Comparison of ENCODE assay signal across 10 mouse cellular contexts in the genomic region with DNA sequence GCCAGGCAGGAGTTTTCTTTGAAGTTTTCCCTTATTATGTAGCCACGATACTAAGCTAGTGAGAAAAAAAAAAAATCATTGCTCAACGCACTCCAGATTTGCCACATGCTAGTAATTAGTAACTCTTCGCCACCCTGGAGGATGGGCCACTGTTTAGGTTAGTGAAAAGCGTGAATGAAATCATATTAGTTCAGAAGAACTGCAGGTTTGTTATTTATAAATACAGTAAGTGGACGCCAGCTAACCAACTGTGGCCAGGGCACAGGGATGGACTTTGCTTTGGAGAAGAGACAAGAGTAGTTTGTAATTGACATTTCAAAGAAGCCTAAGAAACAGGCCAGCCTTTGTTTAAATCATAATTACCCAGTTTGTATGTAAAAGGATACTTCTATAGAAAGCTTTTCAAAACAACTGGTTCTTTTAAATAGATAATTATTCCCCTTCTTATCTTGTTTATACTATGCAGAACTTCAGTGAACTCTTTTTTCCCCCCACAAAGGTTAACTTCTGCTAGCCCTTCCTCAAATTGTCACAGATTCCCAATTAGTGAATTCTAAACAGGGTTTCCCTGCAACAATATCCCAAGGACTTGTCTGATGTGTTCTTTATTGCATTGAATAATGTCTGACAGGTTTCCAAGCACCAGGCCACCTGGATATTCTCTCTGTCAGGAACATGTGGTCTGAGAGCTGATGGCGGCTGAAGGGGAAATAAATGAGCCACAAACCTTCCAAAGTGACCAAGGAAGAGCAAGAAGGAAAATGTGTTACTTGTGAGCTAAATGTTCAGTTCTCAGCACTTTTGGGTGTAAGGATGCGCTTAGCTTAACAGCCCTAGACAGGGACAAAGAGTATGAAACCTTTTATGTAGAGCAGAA. TPM values are rescaled to one million over a fixed set of nuclear protein-coding genes. Genes with fewer than 3 reads are reported as not detected.
DNase-seq lines count a peak whose midpoint lies in the region; ATAC-seq lines count a peak whose summit lies in the region.
"Had no signal": no experiment of that assay in that cellular context is flagged by ENCODE, and none has a peak within 500 bp of the region (broad histone marks: within the 10 kb centered on the region; RNA-seq: fewer than 3 reads in every experiment).

No protein-coding gene starts in this region.

- H3K9me3 ChIP-seq in heart, embryonic 10.5 days: no peaks in the 10 kb centered on the region
- no peaks in the 10 kb centered on the region for H3K9me3 ChIP-seq in neural tube, embryonic 15.5 days (replicated peaks)
- H3K9me3 ChIP-seq in kidney, embryonic 15.5 days (replicated peaks): no peaks in the 10 kb centered on the region
- no peaks in the 10 kb centered on the region for H3K9me3 ChIP-seq in stomach, embryonic 16.5 days (replicated peaks; ENCODE audit: control insufficient read depth, low read length)

- no peaks in the 10 kb centered on the region for H3K36me3 ChIP-seq in heart, embryonic 10.5 days
- no peaks in the 10 kb centered on the region for H3K36me3 ChIP-seq in neural tube, embryonic 15.5 days
- no peaks in the 10 kb centered on the region for H3K36me3 ChIP-seq in kidney, embryonic 15.5 days
- no peaks in the 10 kb centered on the region for H3K36me3 ChIP-seq in stomach, embryonic 16.5 days (ENCODE audit: control insufficient read depth, insufficient read depth, low read length)

- no peaks in the 10 kb centered on the region for H3K27me3 ChIP-seq in heart, embryonic 10.5 days (ENCODE audit: insufficient read depth, poor library complexity, severe bottlenecking)
- H3K27me3 ChIP-seq in neural tube, embryonic 15.5 days (replicated peaks): no peaks in the 10 kb centered on the region
- no peaks in the 10 kb centered on the region for H3K27me3 ChIP-seq in kidney, embryonic 15.5 days
- no peaks in the 10 kb centered on the region for H3K27me3 ChIP-seq in stomach, embryonic 16.5 days (ENCODE audit: control insufficient read depth, insufficient read depth, low read length)

- no peak overlapping the region for H3K4me2 ChIP-seq in neural tube, embryonic 15.5 days
- H3K4me2 ChIP-seq in kidney, embryonic 15.5 days: peak overlapping the region; percentile 42; the same call in 1 of the 2 replicates
- H3K4me2 ChIP-seq in stomach, embryonic 16.5 days (ENCODE audit: low read depth, low read length): no peak overlapping the region

- no peak for DNase-seq in heart, embryonic 10.5 days (ENCODE audit: low spot score)
- no peak for DNase-seq in heart, adult 8-10 months (ENCODE audit: low spot score)
- DNase-seq in neural tube, embryonic 10.5 days (ENCODE audit: extremely low spot score, low spot score): peak; percentile 33
- DNase-seq in urinary bladder, postnatal 4 days (ENCODE audit: low spot score in 2 of 2): no peak
- DNase-seq in thymus, postnatal 0 days (ENCODE audit: low spot score): no peak
- DNase-seq: cerebellum, adult 11-12 months; gastrocnemius, postnatal 36 days had no signal

- WGBS in heart, embryonic 10.5 days: 48% methylated on average over 7 of the region's 7 CpGs
- 57% methylated on average over 7 of the region's 7 CpGs for WGBS in neural tube, embryonic 15.5 days
- WGBS in kidney, embryonic 15.5 days: 43% methylated on average over 7 of the region's 7 CpGs
- WGBS in stomach, embryonic 16.5 days: 54% methylated on average over 7 of the region's 7 CpGs

- H3K9ac ChIP-seq in neural tube, embryonic 15.5 days (replicated peaks): no peak overlapping the region
- no peak overlapping the region for H3K9ac ChIP-seq in kidney, embryonic 15.5 days
- no peak overlapping the region for H3K9ac ChIP-seq in stomach, embryonic 16.5 days (ENCODE audit: low read length)

- no peak for ATAC-seq in neural tube, embryonic 15.5 days (ENCODE audit: low FRiP score)
- ATAC-seq in kidney, embryonic 15.5 days (replicated peaks; ENCODE audit: low FRiP score): no peak
- ATAC-seq in stomach, embryonic 16.5 days (ENCODE audit: insufficient read depth, low FRiP score): no peak

- peaks cover 63% of the 10 kb centered on the region for H3K4me1 ChIP-seq in heart, embryonic 10.5 days
- H3K4me1 ChIP-seq in neural tube, embryonic 15.5 days: peaks cover 31% of the 10 kb centered on the region
- peaks cover 53% of the 10 kb centered on the region for H3K4me1 ChIP-seq in kidney, embryonic 15.5 days
- H3K4me1 ChIP-seq in stomach, embryonic 16.5 days (ENCODE audit: control insufficient read depth, insufficient read depth, low read length): peaks cover 9% of the 10 kb centered on the region

- H3K27ac ChIP-seq in heart, embryonic 10.5 days: peak overlapping the region; percentile 92
- no peak overlapping the region for H3K27ac ChIP-seq in neural tube, embryonic 15.5 days (replicated peaks)
- H3K27ac ChIP-seq in kidney, embryonic 15.5 days: peak overlapping the region; percentile 94
- peak overlapping the region; percentile 90 for H3K27ac ChIP-seq in stomach, embryonic 16.5 days (ENCODE audit: low read length)

- no peak overlapping the region for H3K4me3 ChIP-seq in heart, embryonic 10.5 days
- H3K4me3 ChIP-seq in neural tube, embryonic 15.5 days (replicated peaks): no peak overlapping the region
- no peak overlapping the region for H3K4me3 ChIP-seq in kidney, embryonic 15.5 days (replicated peaks)
- H3K4me3 ChIP-seq in stomach, embryonic 16.5 days (replicated peaks; ENCODE audit: low read length): no peak overlapping the region

RNA-seq across cellular contexts. Expression of gene Cpa2, which starts 15.7 kb away (rescaled TPM):
- polyA plus RNA-seq in heart, embryonic 10.5 days (2016; fragmentation: Nextera tagmentation; extraction: Ambion mirVana): 17.8 and 29.1 TPM in 2 replicates
- total RNA-seq in heart, adult 8-10 months (2022): under 1 TPM in 1 of 4 experiments, not detected in 3; 0.31 TPM
- 11.3 and 20.3 TPM in 2 replicates for polyA plus RNA-seq in neural tube, embryonic 15.5 days (2015; fragmentation: Nextera tagmentation; extraction: Ambion mirVana)
- polyA plus RNA-seq in kidney, embryonic 15.5 days (2015; fragmentation: Nextera tagmentation; extraction: Ambion mirVana): 20.2 and 21.5 TPM in 2 replicates
- polyA plus RNA-seq in stomach, embryonic 16.5 days (2015; fragmentation: Nextera tagmentation; extraction: Ambion mirVana): 688 and 708 TPM in 2 replicates
- 2.5 and 2.6 TPM in 2 replicates for polyA plus RNA-seq in thymus, postnatal 0 days (2015; fragmentation: Nextera tagmentation; extraction: Ambion mirVana)
- total RNA-seq: gastrocnemius, postnatal 36 days had no signal

RNA-seq across cellular contexts. Expression of gene Ssmem1, which starts 16.0 kb away (rescaled TPM):
- 0.16 TPM in 1 of 2 replicates, not detected in the other for polyA plus RNA-seq in heart, embryonic 10.5 days (2016; fragmentation: Nextera tagmentation; extraction: Ambion mirVana)
- under 1 TPM in 1 of 4 experiments, not detected in 3; 0.40 TPM for total RNA-seq in heart, adult 8-10 months (2022)
- not detected in 2 replicates for polyA plus RNA-seq in neural tube, embryonic 15.5 days (2015; fragmentation: Nextera tagmentation; extraction: Ambion mirVana)
- not detected in 2 replicates for polyA plus RNA-seq in kidney, embryonic 15.5 days (2015; fragmentation: Nextera tagmentation; extraction: Ambion mirVana)
- not detected in 2 replicates for polyA plus RNA-seq in stomach, embryonic 16.5 days (2015; fragmentation: Nextera tagmentation; extraction: Ambion mirVana)
- 0.12 and 0.13 TPM in 2 replicates for polyA plus RNA-seq in thymus, postnatal 0 days (2015; fragmentation: Nextera tagmentation; extraction: Ambion mirVana)

RNA-seq across cellular contexts. Expression of gene Tmem209, which starts 16.1 kb away (rescaled TPM):
- polyA plus RNA-seq in heart, embryonic 10.5 days (2016; fragmentation: Nextera tagmentation; extraction: Ambion mirVana): 38.2 and 41.1 TPM in 2 replicates
- 10 to 100 TPM in 2 of 4 experiments, 1 to 10 TPM in 2; 7.3 to 12.4 (median 9.5) TPM for total RNA-seq in heart, adult 8-10 months (2022)
- polyA plus RNA-seq in neural tube, embryonic 15.5 days (2015; fragmentation: Nextera tagmentation; extraction: Ambion mirVana): 21.1 and 29.6 TPM in 2 replicates
- 44.5 and 46.6 TPM in 2 replicates for polyA plus RNA-seq in kidney, embryonic 15.5 days (2015; fragmentation: Nextera tagmentation; extraction: Ambion mirVana)
- 29.9 and 31.6 TPM in 2 replicates for polyA plus RNA-seq in stomach, embryonic 16.5 days (2015; fragmentation: Nextera tagmentation; extraction: Ambion mirVana)
- 34.4 and 38.4 TPM in 2 replicates for polyA plus RNA-seq in thymus, postnatal 0 days (2015; fragmentation: Nextera tagmentation; extraction: Ambion mirVana)

RNA-seq across cellular contexts. Expression of gene Cpa4, which starts 42.5 kb away (rescaled TPM):
- polyA plus RNA-seq in heart, embryonic 10.5 days (2016; fragmentation: Nextera tagmentation; extraction: Ambion mirVana): 1.2 and 1.7 TPM in 2 replicates
- not detected for total RNA-seq in heart, adult 8-10 months (2022)
- polyA plus RNA-seq in neural tube, embryonic 15.5 days (2015; fragmentation: Nextera tagmentation; extraction: Ambion mirVana): 0.54 and 0.75 TPM in 2 replicates
- polyA plus RNA-seq in kidney, embryonic 15.5 days (2015; fragmentation: Nextera tagmentation; extraction: Ambion mirVana): 0.18 and 0.37 TPM in 2 replicates
- 1.4 and 1.5 TPM in 2 replicates for polyA plus RNA-seq in stomach, embryonic 16.5 days (2015; fragmentation: Nextera tagmentation; extraction: Ambion mirVana)
- polyA plus RNA-seq in thymus, postnatal 0 days (2015; fragmentation: Nextera tagmentation; extraction: Ambion mirVana): 0.09 TPM in 1 of 2 replicates, not detected in the other
- total RNA-seq: gastrocnemius, postnatal 36 days had no signal

Comparison
In these comparisons a context has a peak if more than half of its experiments do, and no peak if none do; other contexts are left out.
1. RNA of gene Cpa2, which starts 15.7 kb away (polyA plus RNA-seq): 688 to 708 TPM in stomach, embryonic 16.5 days; 17.8 to 29.1 TPM in heart, embryonic 10.5 days, 20.2 to 21.5 TPM in kidney, embryonic 15.5 days, 11.3 to 20.3 TPM in neural tube, embryonic 15.5 days and 2.5 to 2.6 TPM in thymus, postnatal 0 days; every median in the first group is over 10 times any median in the second.